Mouse (Mus musculus): ENCODE results near the gene Rasgrp3.

- no peak for TF ChIP-seq ZC3H11A (IDR thresholded peaks at IDR 0.05; ENCODE audit: borderline replicate concordance, low read depth, low read length)
- TF ChIP-seq HCFC1 (IDR thresholded peaks at IDR 0.05; ENCODE audit: borderline replicate concordance, insufficient read depth, low read length), result no peak
- no peak for TF ChIP-seq ZNF384 (IDR thresholded peaks at IDR 0.05; ENCODE audit: low read depth, low read length)
- TF ChIP-seq CHD2 (IDR thresholded peaks at IDR 0.05; ENCODE audit: low read depth, low read length), result no peak
These were observed 13.3 kb downstream of the Rasgrp3 start for GRCm38 (mm10) chr17:75449022-75449421.
